Mouse (Mus musculus) liver, embryonic 12.5 days (tissue): ENCODE measurements around the gene Tspan9. TPM values are rescaled to one million over a fixed set of nuclear protein-coding genes. Genes with fewer than 3 reads are reported as not detected.

ENCODE experiments used
- ATAC-seq: fragments of 200-750 bp; cut with Nextera tagmentation; 2 replicates; pipeline ENCODE4 v1.8.0; 2017; ENCODE audit warnings: moderate number of reproducible peaks, mild to moderate bottlenecking, moderate library complexity
- H3K27ac ChIP-seq: fragments of 300-500 bp; sonication (generic); 2 replicates; pipeline ENCODE4 v1.5.1; 2016; ENCODE audit warnings: mild to moderate bottlenecking
- H3K27me3 ChIP-seq: fragments of 300-500 bp; sonication (generic); replicated peaks from 2 replicates; pipeline ENCODE4 v1.6.1; 2016; ENCODE audit warnings: mild to moderate bottlenecking, moderate library complexity
- H3K36me3 ChIP-seq: fragments of 300-500 bp; sonication (generic); 2 replicates; pipeline ENCODE4 v1.6.1; 2016; ENCODE audit warnings: mild to moderate bottlenecking, moderate library complexity
- H3K4me1 ChIP-seq: fragments of 300-500 bp; sonication (generic); 2 replicates; pipeline ENCODE4 v1.6.1; 2016
- H3K4me2 ChIP-seq: fragments of 300-500 bp; sonication (generic); 2 replicates; pipeline ENCODE4 v1.6.1; 2016; ENCODE audit warnings: mild to moderate bottlenecking, moderate library complexity
- H3K4me3 ChIP-seq: fragments of 300-500 bp; sonication (generic); 2 replicates; pipeline ENCODE4 v1.5.1; 2016; ENCODE audit warnings: mild to moderate bottlenecking, moderate library complexity
- H3K9ac ChIP-seq: fragments of 300-500 bp; sonication (generic); 2 replicates; pipeline ENCODE4 v1.6.1; 2016; ENCODE audit warnings: mild to moderate bottlenecking, moderate library complexity
- H3K9me3 ChIP-seq: fragments of 300-500 bp; sonication (generic); replicated peaks from 2 replicates; pipeline ENCODE4 v1.6.1; 2016; ENCODE audit warnings: mild to moderate bottlenecking, moderate library complexity
- WGBS: fragments of 180-500 bp; shearing (Covaris S2); methylation state at CpG from one replicate; pipeline ENCODE4 v1.1.7; 2016; ENCODE audit not compliant: insufficient replicate concordance; 5-methylcytosine and 5-hydroxymethylcytosine counted together
- polyA plus RNA-seq: library from polyadenylated mRNA; unstranded; fragments of >200 nt; fragmentation: Nextera tagmentation; extraction: Ambion mirVana; gene quantifications from 2 replicates; pipeline ENCODE4 v1.2.1, GENCODE M21; 2016

Tspan9 gene
- polyA plus RNA-seq, 1 experiment from 2014 or later: 26.4 TPM

DNA sequence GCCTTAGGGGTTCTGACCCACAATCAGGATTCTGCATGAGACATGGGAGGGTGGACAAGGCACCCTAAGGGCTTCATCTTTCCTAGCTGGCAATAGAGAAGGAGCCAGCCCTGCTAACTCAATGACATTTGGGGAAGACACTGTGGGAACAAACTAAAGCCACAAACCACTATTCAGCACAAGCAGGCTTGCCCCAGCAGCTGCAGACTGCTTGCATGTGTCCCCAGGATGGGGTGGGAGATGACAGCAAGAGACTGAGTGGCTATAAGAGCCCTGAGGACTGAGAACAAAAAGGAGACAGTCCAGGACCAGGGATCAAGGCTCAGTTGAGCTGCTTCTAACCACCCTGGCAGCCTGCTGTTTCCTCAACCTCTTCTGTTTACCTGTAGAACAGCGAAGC is 141.8 kb downstream of the Tspan9 start:
- no peaks in the 10 kb centered on the region for H3K4me1 ChIP-seq
- no peak overlapping the region for H3K4me2 ChIP-seq
- no peak for ATAC-seq
- no peak overlapping the region for H3K9ac ChIP-seq
- H3K36me3 ChIP-seq: no peaks in the 10 kb centered on the region
- H3K27me3 ChIP-seq: no peaks in the 10 kb centered on the region
- no peak overlapping the region for H3K4me3 ChIP-seq
- H3K27ac ChIP-seq: no peak overlapping the region
- WGBS: 65% methylated on average over 1 of the region's 1 CpGs
- no peaks in the 10 kb centered on the region for H3K9me3 ChIP-seq

DNA sequence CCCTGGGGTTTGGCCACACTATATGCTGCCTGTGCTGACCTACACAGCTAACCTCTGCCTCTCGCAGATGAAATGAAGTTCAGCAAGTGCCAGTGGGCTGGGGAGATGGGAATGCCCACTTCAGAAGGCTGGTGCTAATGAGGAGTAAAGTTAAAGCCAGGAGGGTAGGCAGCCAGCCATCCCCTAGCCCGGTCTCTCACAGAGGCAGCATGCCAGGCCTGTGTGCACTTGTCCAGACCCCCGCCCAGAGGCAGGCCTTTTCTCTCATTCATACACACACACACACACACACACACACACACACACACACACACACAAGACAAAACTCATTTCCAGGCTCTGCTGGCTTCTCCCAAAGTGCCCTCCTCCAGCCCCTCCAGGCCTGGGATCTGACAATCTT is 142.6 kb downstream of the Tspan9 start:
- Histone ChIP-seq H3K27me3 (no peaks in the 10 kb centered on the region), H3K9ac (no peak overlapping the region), H3K27ac (no peak overlapping the region), H3K4me2 (no peak overlapping the region), H3K4me1 (no peaks in the 10 kb centered on the region), H3K36me3 (no peaks in the 10 kb centered on the region), H3K4me3 (no peak overlapping the region), H3K9me3 (no peaks in the 10 kb centered on the region)
- WGBS: 83% methylated on average over 2 of the region's 3 CpGs
- no peak for ATAC-seq

DNA sequence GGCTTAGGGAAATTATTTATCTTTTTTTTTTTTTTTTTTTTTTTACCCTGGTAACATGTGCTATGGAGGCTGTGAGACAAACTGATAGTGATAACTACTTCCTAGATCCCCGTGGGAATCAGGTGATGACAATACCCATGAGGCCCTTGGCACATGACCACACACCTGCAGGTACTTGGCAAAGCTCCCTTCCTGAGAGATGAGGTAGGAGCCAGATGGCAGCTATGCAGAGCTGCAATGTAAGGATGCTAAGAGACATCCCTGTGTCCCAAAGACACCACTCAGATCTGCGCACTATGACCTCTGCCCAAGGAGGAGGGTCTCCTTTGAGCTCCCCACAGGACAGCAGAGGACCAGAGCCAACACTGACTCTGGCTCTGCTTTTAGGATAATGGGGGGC is 144.3 kb downstream of the Tspan9 start:
- H3K4me3 ChIP-seq: no peak overlapping the region
- H3K9me3 ChIP-seq: no peaks in the 10 kb centered on the region
- H3K27me3 ChIP-seq: no peaks in the 10 kb centered on the region
- ATAC-seq: no peak
- H3K36me3 ChIP-seq: no peaks in the 10 kb centered on the region
- no peaks in the 10 kb centered on the region for H3K4me1 ChIP-seq
- WGBS: 65% methylated on average over 2 of the region's 2 CpGs
- no peak overlapping the region for H3K27ac ChIP-seq
- no peak overlapping the region for H3K9ac ChIP-seq
- H3K4me2 ChIP-seq: no peak overlapping the region

DNA sequence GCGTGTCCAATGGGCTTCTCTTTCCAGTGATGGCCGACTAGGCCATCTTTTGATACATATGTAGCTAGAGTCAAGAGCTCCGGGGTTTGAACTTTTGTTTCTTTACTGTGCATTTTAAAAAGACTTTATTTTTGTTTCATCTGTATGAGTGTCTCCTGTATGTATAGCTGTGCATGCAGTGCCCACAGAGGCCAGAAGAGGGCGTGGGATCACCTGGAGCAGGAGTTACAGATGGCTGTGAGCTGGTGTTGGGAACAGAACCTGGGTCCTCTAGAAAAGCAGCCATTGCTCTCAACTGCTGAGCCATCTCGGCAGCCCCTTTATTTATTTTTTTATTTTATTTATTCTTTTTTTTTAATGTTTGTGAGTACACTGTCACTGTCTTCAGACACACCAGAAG is 146.5 kb downstream of the Tspan9 start:
- no peaks in the 10 kb centered on the region for H3K9me3 ChIP-seq
- no peaks in the 10 kb centered on the region for H3K27me3 ChIP-seq
- no peak overlapping the region for H3K27ac ChIP-seq
- no peaks in the 10 kb centered on the region for H3K36me3 ChIP-seq
- no peak for ATAC-seq
- 63% methylated on average over 5 of the region's 5 CpGs for WGBS
- H3K4me2 ChIP-seq: no peak overlapping the region
- H3K4me3 ChIP-seq: no peak overlapping the region
- no peak overlapping the region for H3K9ac ChIP-seq
- peaks cover 4% of the 10 kb centered on the region; the same call in 1 of the 2 replicates for H3K4me1 ChIP-seq

DNA sequence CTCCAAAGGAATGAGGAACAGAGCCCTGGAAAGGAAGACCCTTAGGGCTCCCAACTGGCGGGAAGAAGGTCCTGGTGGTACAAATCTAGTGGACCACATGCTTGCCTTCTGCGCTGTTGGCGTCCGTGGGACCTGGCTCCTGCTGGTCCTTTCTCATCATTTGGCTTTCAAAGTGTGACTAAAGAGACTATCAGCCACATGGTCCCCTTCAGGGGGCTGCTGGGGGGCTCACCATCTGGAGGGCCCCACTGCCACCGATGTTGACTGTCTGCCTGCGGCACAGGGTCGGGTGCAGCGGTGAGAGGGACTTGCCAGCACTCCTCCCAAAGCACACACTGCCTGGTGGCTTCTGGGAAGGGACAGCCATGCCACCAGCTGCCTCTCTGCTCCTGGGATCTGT is 150.4 kb downstream of the Tspan9 start:
- H3K9ac ChIP-seq: no peak overlapping the region
- no peak overlapping the region for H3K4me3 ChIP-seq
- 77% methylated on average over 8 of the region's 8 CpGs for WGBS
- peaks cover 4% of the 10 kb centered on the region; the same call in 1 of the 2 replicates for H3K4me1 ChIP-seq
- H3K36me3 ChIP-seq: no peaks in the 10 kb centered on the region
- no peak overlapping the region for H3K4me2 ChIP-seq
- H3K27me3 ChIP-seq: no peaks in the 10 kb centered on the region
- no peak overlapping the region for H3K27ac ChIP-seq
- H3K9me3 ChIP-seq: no peaks in the 10 kb centered on the region
- ATAC-seq: no peak

DNA sequence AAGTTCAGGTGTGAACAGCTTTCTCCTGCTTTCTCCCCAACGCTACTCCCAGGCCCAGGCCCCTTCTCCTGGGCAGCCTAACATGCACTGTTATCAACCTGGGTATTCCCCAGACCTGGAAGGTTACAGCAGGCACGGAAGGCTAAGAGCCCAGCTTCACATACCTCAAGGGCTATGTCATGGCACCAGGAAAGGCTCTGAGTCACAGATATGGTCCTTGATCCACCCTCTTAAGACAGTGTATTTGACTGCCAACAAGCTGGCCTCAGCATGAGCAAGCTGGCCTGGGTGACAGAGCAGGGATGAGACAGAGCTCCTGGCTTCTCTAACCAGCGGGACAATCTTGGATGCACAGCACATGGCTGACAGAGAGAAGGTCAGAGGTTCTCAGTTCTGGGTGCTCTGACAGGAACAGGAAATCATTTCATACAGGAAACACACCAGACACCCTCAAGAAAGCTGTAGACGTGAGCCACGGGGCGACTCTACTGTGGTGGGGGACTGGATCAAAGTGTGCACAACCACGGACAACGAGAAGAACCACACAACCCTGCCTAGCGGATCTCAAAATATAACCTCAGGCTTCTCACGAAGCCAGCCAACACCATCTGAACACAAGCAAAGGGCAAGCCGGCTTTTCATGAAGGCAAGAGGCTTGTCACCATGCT is 151.8 kb downstream of the Tspan9 start:
- H3K27ac ChIP-seq: no peak overlapping the region
- no peaks in the 10 kb centered on the region for H3K9me3 ChIP-seq
- H3K36me3 ChIP-seq: no peaks in the 10 kb centered on the region
- no peak for ATAC-seq
- H3K4me3 ChIP-seq: no peak overlapping the region
- 55% methylated on average over 11 of the region's 11 CpGs for WGBS
- no peaks in the 10 kb centered on the region for H3K27me3 ChIP-seq
- H3K9ac ChIP-seq: no peak overlapping the region
- no peak overlapping the region for H3K4me2 ChIP-seq
- H3K4me1 ChIP-seq: peaks cover 4% of the 10 kb centered on the region; the same call in 1 of the 2 replicates

DNA sequence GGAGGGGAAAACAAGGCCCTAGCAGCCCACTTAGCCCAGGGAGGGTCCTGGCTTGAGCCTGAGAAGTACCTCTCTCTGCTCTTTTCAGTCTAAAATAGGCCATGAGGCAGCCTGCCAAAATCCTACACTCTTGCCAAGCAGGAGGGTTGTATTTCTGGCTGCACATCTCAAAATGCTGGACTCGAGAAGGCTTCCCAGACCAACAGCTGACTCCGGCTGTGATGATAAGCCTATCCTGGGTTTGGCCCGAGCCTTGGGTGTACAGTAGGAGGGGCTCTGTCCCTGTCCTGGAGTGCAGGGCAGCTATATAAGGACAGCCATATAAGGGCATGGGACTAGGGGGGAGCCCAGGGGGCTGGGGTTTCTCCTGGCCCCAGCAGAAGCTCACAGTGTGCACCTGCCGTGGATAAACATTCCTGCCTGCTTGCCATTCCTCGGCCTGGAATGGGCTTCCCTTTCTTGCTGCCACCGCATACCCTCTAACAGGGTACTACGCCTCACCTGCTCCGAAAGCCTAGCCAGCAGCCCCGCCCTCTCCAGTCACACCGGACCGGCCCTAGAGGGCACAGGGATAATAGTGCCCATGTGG is 153.7 kb downstream of the Tspan9 start:
- no peak for ATAC-seq
- Histone ChIP-seq H3K4me3 (no peak overlapping the region), H3K27ac (no peak overlapping the region), H3K27me3 (no peaks in the 10 kb centered on the region), H3K36me3 (no peaks in the 10 kb centered on the region), H3K4me2 (no peak overlapping the region), H3K9ac (no peak overlapping the region), H3K4me1 (peaks cover 4% of the 10 kb centered on the region; the same call in 1 of the 2 replicates), H3K9me3 (no peaks in the 10 kb centered on the region)
- 81% methylated on average over 11 of the region's 11 CpGs for WGBS

DNA sequence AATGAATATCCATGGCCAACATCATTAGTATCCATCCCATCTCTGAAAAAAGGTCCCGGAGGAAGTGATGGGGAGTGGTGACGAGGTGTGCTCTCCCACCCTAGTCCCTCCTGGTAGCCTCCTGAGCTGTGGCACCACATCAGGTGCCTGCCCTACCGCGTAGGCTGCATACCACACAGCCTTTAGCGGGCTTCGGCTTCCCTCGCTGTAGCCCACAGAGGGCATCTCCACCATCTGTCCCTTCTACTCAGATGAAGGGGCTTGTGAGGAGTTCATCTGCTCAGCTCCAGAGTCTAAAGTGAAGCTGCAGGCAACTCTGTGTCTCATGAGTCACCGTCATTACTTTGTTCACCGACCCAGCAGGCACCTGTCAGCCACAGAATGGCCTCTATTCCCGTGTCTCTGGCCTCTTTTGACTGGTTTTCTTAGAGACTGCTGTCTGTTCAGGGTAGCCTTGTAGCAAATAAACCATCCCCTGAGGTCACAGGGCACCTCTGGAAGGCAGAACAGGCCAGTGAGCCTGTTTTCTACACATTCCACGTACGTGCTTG is 154.4 kb downstream of the Tspan9 start:
- Histone ChIP-seq H3K4me1 (peaks cover 4% of the 10 kb centered on the region; the same call in 1 of the 2 replicates), H3K9me3 (no peaks in the 10 kb centered on the region), H3K27ac (no peak overlapping the region), H3K9ac (no peak overlapping the region), H3K27me3 (no peaks in the 10 kb centered on the region), H3K4me3 (no peak overlapping the region), H3K4me2 (no peak overlapping the region), H3K36me3 (no peaks in the 10 kb centered on the region)
- 83% methylated on average over 12 of the region's 12 CpGs for WGBS
- ATAC-seq: no peak

DNA sequence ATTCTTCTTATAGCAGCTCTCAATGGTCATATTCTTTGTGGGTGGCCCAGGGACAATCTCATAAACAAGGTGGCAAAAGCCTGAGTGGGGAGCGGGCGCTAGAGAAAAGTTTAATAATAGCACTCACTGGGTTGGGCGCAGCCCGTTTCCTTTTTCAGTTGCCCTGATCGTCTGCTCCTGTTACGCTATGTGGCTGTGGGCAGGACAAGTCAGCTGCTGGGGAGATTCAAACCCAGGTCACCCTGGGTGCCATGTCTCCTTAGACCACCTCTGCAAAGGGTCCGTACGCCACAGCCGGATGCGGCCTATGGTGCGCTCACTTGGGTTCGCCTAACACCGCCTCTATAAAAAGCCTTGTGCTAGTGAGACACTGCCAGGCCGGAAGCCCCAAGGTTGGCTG is 156.0 kb downstream of the Tspan9 start:
- no peaks in the 10 kb centered on the region for H3K4me1 ChIP-seq

DNA sequence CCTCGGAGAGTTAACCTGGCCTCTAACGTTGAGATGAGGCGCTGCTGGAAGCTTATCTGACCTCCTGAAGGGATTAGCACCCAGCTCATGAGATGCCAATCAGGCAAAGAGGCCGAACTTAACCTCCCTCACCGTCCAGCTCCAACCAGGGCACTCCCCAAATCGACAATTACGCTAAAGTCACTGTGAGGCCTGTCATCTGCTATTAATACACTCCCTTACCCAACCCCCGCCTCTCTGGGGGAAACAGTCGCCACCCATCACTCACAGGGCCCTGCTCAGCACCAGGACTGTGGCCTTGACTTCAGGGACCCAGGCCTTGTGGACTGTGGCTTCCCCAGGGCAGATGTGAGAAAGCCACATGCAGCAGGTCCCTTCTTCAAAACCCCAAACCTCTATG is 157.0 kb downstream of the Tspan9 start:
- 40% methylated on average over 9 of the region's 9 CpGs for WGBS
- Histone ChIP-seq H3K27ac (no peak overlapping the region), H3K27me3 (no peaks in the 10 kb centered on the region), H3K4me1 (no peaks in the 10 kb centered on the region), H3K36me3 (no peaks in the 10 kb centered on the region), H3K9me3 (no peaks in the 10 kb centered on the region), H3K4me3 (no peak overlapping the region), H3K4me2 (no peak overlapping the region), H3K9ac (no peak overlapping the region)
- no peak for ATAC-seq

More for the DNA sequence above, 156.0 kb downstream of the Tspan9 start:
- ATAC-seq: no peak
- WGBS: 83% methylated on average over 14 of the region's 14 CpGs
- Histone ChIP-seq H3K4me2 (no peak overlapping the region), H3K27ac (no peak overlapping the region), H3K27me3 (no peaks in the 10 kb centered on the region), H3K9me3 (no peaks in the 10 kb centered on the region), H3K4me3 (no peak overlapping the region), H3K36me3 (no peaks in the 10 kb centered on the region), H3K9ac (no peak overlapping the region)

DNA sequence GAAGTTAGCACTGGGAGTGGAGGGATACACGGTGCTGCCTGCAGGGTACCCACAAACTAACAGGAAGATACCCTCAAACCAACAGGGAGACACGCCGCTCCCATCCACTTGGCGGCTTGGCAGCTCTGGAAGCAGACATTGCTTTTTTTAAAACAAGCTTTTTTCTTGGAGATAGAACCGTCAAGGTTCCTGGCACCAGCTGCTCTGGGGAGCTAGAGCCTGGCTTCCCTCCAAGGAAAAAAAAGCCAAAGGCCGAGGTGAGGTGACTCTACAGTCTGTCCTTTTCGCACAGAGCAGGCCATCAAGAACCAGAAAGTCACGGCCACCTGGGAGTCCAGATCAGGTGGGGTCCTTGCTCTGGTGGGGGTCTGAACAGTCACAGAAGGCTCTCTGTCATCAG is 162.2 kb downstream of the Tspan9 start:
- Histone ChIP-seq H3K4me1 (no peaks in the 10 kb centered on the region), H3K9me3 (no peaks in the 10 kb centered on the region), H3K4me3 (no peak overlapping the region), H3K27me3 (no peaks in the 10 kb centered on the region), H3K27ac (no peak overlapping the region), H3K36me3 (no peaks in the 10 kb centered on the region), H3K4me2 (no peak overlapping the region), H3K9ac (no peak overlapping the region)
- 60% methylated on average over 8 of the region's 8 CpGs for WGBS
- ATAC-seq: no peak

DNA sequence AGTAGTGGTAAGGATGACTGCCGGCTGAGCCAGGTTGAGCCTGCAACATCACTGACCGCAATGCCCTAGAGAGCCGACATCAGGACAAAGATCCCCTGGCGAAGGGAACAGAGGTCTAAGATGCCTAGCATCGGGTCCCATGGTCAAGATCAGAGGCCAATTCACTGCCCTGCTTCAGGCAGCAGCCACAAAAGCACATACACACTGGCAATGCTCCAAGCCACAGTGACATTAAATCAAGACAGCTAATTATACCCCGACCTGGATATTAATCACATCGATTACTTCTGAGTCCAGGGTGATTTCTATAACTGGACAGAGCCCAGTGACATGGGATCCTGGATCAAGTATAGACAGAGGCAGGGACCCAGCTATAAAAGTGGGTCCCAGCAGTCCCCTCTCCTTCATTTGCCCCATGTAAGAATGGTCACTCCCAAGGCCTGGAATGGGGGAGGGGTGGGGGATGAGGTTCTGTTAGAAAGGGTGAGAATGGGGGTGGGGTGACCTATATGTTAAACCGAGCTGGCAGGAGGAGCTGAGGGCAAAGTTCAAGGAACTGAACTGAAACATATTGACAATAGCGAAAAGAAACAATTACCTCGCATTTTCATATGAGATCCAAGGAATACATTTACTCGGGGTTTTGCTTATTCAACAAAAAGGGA is 162.9 kb downstream of the Tspan9 start:
- Histone ChIP-seq H3K27me3 (no peaks in the 10 kb centered on the region), H3K36me3 (no peaks in the 10 kb centered on the region), H3K9me3 (no peaks in the 10 kb centered on the region), H3K4me3 (no peak overlapping the region), H3K9ac (no peak overlapping the region), H3K27ac (no peak overlapping the region), H3K4me2 (no peak overlapping the region), H3K4me1 (no peaks in the 10 kb centered on the region)
- 60% methylated on average over 11 of the region's 11 CpGs for WGBS
- no peak for ATAC-seq
